Mouse (Mus musculus): ENCODE data around the gene 2210010C04Rik. TPM values are rescaled to one million over a fixed set of nuclear protein-coding genes. Genes with fewer than 3 reads are reported as not detected.
"Not testable (repeated sequence)": the region's sequence is repeated elsewhere in the genome, so short reads cannot be mapped to it uniquely, and the experiment has no call there.

2210010C04Rik gene
- polyA plus RNA-seq, 1 experiment from 2014 or later = not detected

DNA sequence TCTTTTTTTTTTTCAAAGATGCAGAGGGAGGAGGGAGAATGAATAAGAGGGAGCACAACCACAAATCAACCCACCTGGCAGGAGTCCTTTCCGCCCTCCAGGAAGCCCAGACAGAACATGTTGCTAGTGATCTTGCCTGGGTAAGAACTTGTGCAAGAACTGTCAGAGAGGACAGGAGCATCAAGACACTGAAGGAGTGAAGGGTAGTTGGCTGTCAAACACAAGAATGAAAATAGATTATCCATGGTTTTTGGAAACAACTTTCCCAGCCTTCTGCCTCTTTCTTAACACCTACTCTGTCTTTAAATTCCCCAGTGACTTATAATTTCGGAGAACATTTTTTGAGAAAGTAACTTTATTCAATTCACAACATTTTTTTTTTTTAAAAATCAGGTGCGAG lies 3.1 kb downstream of the 2210010C04Rik start:
- no peaks in the 10 kb centered on the region for H3K36me3 ChIP-seq (ENCODE audit: control insufficient read depth, insufficient read depth, low read length)
- ATAC-seq (ENCODE audit: low read depth) = no peak
- no peak overlapping the region for H3K27ac ChIP-seq (ENCODE audit: low read depth, low read length)
- no peak overlapping the region for H3K4me3 ChIP-seq (ENCODE audit: low read depth, low read length)
- H3K27me3 ChIP-seq (ENCODE audit: control insufficient read depth, insufficient read depth, low read length) = no peaks in the 10 kb centered on the region
- H3K4me1 ChIP-seq (ENCODE audit: control insufficient read depth, insufficient read depth, low read length) = no peaks in the 10 kb centered on the region
- H3K9me3 ChIP-seq (ENCODE audit: control insufficient read depth, low read length) = no peaks in the 10 kb centered on the region
- no peak overlapping the region for H3K9ac ChIP-seq (replicated peaks; ENCODE audit: low read depth, low read length)
- 85% methylated on average over 3 of the region's 3 CpGs for WGBS
- no peak overlapping the region for H3K4me2 ChIP-seq (ENCODE audit: low read depth, low read length)

DNA sequence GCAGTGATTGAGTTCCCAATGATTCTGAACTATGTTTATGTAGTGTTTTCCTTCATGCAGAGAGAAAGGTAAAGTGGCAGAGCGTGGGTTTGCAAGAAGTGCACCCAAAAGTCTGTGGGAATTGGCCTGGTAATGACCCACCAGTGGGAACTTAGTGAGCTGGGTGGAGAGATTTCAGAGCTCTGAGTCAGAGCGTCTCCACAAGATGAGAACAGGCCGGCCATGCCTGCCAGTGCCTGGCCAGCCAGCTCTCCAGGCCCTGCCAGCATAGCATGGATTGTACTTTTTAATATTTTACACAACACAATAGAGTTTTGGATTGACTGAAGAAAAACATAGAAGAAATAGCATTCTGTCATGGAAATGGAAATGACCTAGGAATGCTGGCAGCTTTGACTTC lies 4.5 kb downstream of the 2210010C04Rik start:
- Histone ChIP-seq H3K4me2 (ENCODE audit: low read depth, low read length) (no peak overlapping the region), H3K27ac (ENCODE audit: low read depth, low read length) (no peak overlapping the region), H3K27me3 (ENCODE audit: control insufficient read depth, insufficient read depth, low read length) (no peaks in the 10 kb centered on the region), H3K36me3 (ENCODE audit: control insufficient read depth, insufficient read depth, low read length) (no peaks in the 10 kb centered on the region), H3K4me3 (ENCODE audit: low read depth, low read length) (no peak overlapping the region), H3K4me1 (ENCODE audit: control insufficient read depth, insufficient read depth, low read length) (no peaks in the 10 kb centered on the region), H3K9me3 (ENCODE audit: control insufficient read depth, low read length) (no peaks in the 10 kb centered on the region), H3K9ac (replicated peaks; ENCODE audit: low read depth, low read length) (no peak overlapping the region)
- WGBS = 95% methylated on average over 3 of the region's 3 CpGs
- ATAC-seq (ENCODE audit: low read depth) = no peak

DNA sequence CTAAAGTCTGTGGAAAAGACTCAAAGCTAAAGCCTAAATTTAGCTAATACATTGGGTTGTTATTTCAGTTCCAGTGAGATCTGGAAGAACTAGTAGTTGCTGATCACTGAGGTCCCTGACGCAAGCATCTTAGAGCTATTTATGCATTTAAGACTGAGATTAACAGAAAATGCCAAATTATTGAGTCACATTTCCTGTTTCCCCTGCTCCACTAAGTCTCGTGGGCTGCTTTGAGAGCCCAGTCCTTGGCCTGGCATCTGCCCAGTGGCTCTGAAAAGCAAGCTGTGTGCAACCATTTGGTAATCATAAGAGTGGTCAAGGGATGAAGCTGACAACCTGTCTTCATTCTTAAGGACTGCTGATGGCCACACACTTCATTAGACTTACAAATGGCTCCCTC lies 8.3 kb downstream of the 2210010C04Rik start:
- Histone ChIP-seq H3K9ac (replicated peaks; ENCODE audit: low read depth, low read length) (no peak overlapping the region), H3K4me1 (ENCODE audit: control insufficient read depth, insufficient read depth, low read length) (no peaks in the 10 kb centered on the region), H3K4me2 (ENCODE audit: low read depth, low read length) (no peak overlapping the region), H3K36me3 (ENCODE audit: control insufficient read depth, insufficient read depth, low read length) (no peaks in the 10 kb centered on the region), H3K27me3 (ENCODE audit: control insufficient read depth, insufficient read depth, low read length) (no peaks in the 10 kb centered on the region), H3K9me3 (ENCODE audit: control insufficient read depth, low read length) (no peaks in the 10 kb centered on the region), H3K4me3 (ENCODE audit: low read depth, low read length) (no peak overlapping the region), H3K27ac (ENCODE audit: low read depth, low read length) (no peak overlapping the region)
- ATAC-seq (ENCODE audit: low read depth) = no peak
- whole genome bisulfite sequencing = 46% methylated on average over 2 of the region's 2 CpGs

DNA sequence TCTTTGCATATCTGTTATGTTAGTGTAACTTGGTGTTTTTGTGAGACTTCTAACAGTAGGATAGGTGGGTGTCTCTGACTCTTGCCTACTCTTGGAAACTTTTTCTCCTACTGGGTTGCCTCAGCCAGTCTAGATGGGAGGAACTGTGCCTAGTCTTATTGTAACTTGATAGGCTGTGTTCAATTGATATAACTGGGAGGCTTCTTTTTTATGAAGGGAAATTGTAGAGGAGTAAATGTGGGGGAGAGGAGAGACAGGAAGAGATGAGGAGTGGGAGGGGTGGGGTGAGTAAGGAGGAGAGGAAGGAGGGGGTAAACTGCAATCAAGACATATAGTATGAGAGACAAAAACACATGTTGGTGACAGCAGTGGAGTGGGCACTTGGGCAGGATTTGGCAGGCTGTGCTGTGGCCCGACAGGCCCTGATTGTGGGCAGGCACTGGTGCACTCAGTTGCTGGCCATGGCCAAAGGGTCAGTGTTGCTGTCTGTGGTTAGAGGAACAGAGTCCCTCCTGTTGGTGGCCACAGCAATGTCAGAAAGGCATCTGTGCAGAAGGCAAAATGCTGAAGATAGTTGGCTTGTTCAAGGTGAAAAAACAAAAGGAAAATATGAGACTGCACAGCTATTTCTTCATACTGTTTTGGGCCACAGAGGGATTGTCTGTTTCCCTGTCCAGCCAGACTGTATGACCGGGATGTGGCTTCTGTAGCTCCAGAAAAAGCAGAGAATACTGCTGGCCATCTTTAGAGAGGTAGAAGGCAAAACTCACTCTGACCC lies 9.2 kb downstream of the 2210010C04Rik start:
- no peak for ATAC-seq (ENCODE audit: low read depth)
- no peak overlapping the region for H3K4me2 ChIP-seq (ENCODE audit: low read depth, low read length)
- WGBS = 68% methylated on average over 2 of the region's 2 CpGs
- no peaks in the 10 kb centered on the region for H3K4me1 ChIP-seq (ENCODE audit: control insufficient read depth, insufficient read depth, low read length)
- H3K27ac ChIP-seq (ENCODE audit: low read depth, low read length) = no peak overlapping the region
- H3K9ac ChIP-seq (replicated peaks; ENCODE audit: low read depth, low read length) = no peak overlapping the region
- no peak overlapping the region for H3K4me3 ChIP-seq (ENCODE audit: low read depth, low read length)
- no peaks in the 10 kb centered on the region for H3K9me3 ChIP-seq (ENCODE audit: control insufficient read depth, low read length)
- H3K36me3 ChIP-seq (ENCODE audit: control insufficient read depth, insufficient read depth, low read length) = no peaks in the 10 kb centered on the region
- no peaks in the 10 kb centered on the region for H3K27me3 ChIP-seq (ENCODE audit: control insufficient read depth, insufficient read depth, low read length)

DNA sequence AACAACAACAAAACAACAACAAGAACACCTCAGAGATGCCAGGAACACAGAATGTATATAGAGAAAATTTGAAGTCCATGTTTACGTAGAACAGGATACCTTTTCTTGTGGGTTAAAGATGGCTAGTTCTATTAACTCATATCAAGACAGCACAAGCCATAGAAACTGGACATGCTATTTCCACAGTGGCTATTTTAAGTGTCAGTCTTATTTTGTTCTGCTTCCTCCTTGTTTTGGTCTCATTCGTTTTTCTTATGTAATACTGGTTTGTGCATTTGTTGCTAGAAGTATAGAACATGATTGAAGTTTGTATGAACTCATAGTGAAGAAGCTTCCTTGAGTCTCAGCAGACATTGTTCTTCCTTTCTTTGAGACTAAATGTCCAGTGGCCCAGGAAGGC lies 16.2 kb downstream of the 2210010C04Rik start:
- no peak for ATAC-seq (ENCODE audit: low read depth)
- Histone ChIP-seq H3K9me3 (ENCODE audit: control insufficient read depth, low read length) (no peaks in the 10 kb centered on the region), H3K4me1 (ENCODE audit: control insufficient read depth, insufficient read depth, low read length) (no peaks in the 10 kb centered on the region), H3K4me2 (ENCODE audit: low read depth, low read length) (no peak overlapping the region), H3K27ac (ENCODE audit: low read depth, low read length) (no peak overlapping the region), H3K4me3 (ENCODE audit: low read depth, low read length) (no peak overlapping the region), H3K9ac (replicated peaks; ENCODE audit: low read depth, low read length) (no peak overlapping the region), H3K36me3 (ENCODE audit: control insufficient read depth, insufficient read depth, low read length) (no peaks in the 10 kb centered on the region), H3K27me3 (ENCODE audit: control insufficient read depth, insufficient read depth, low read length) (no peaks in the 10 kb centered on the region)
- WGBS = 90% methylated on average over 2 of the region's 2 CpGs

DNA sequence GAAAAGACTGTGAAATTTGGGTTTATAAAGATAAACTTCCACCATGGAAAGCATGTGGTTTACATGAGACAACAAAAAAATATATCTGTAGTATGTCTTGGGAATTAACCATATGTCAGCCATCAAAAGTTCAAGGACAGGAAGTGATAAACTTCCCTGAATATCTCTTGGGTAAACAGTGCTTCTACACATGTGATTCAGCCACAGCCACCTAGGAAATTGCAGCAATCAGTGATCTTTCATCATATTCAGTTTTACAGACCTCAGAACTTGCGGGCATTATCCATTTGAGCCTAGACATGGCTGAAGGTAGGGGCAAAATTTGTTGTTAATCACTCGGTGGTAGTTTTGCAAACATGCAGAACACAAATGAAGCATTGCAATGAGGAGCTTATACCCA lies 16.7 kb downstream of the 2210010C04Rik start:
- no peak overlapping the region for H3K27ac ChIP-seq (ENCODE audit: low read depth, low read length)
- H3K36me3 ChIP-seq (ENCODE audit: control insufficient read depth, insufficient read depth, low read length) = no peaks in the 10 kb centered on the region
- H3K4me2 ChIP-seq (ENCODE audit: low read depth, low read length) = no peak overlapping the region
- 86% methylated on average over 2 of the region's 2 CpGs for WGBS
- no peaks in the 10 kb centered on the region for H3K9me3 ChIP-seq (ENCODE audit: control insufficient read depth, low read length)
- H3K4me1 ChIP-seq (ENCODE audit: control insufficient read depth, insufficient read depth, low read length) = no peaks in the 10 kb centered on the region
- H3K9ac ChIP-seq (replicated peaks; ENCODE audit: low read depth, low read length) = no peak overlapping the region
- no peaks in the 10 kb centered on the region for H3K27me3 ChIP-seq (ENCODE audit: control insufficient read depth, insufficient read depth, low read length)
- H3K4me3 ChIP-seq (ENCODE audit: low read depth, low read length) = no peak overlapping the region
- no peak for ATAC-seq (ENCODE audit: low read depth)

DNA sequence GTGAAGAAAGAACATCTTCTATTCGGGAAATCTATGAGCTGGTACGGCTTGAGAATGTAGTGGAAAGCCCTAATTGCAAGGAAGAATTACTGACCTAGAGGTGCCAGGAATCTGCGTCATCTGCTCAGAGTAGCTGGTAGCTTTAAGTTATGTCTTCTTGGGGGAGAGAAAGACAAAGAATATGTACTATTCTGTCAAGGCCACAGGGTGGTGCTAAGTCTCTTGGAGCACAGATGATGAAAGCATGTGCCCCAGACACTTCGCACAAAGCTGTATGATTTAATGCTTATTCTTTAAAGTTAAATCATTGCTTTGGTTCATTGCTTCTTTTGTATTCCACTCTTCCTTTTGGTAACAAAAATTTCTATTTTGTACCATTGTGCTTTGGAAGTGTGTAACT lies 20.2 kb downstream of the 2210010C04Rik start:
- H3K9me3 ChIP-seq (ENCODE audit: control insufficient read depth, low read length) = no peaks in the 10 kb centered on the region
- no peaks in the 10 kb centered on the region for H3K27me3 ChIP-seq (ENCODE audit: control insufficient read depth, insufficient read depth, low read length)
- H3K36me3 ChIP-seq (ENCODE audit: control insufficient read depth, insufficient read depth, low read length) = no peaks in the 10 kb centered on the region
- no peak overlapping the region for H3K27ac ChIP-seq (ENCODE audit: low read depth, low read length)
- no peak overlapping the region for H3K4me3 ChIP-seq (ENCODE audit: low read depth, low read length)
- H3K4me1 ChIP-seq (ENCODE audit: control insufficient read depth, insufficient read depth, low read length) = no peaks in the 10 kb centered on the region
- ATAC-seq (ENCODE audit: low read depth) = peak; percentile 66
- H3K9ac ChIP-seq (replicated peaks; ENCODE audit: low read depth, low read length) = no peak overlapping the region
- 37% methylated on average over 4 of the region's 4 CpGs for WGBS
- no peak overlapping the region for H3K4me2 ChIP-seq (ENCODE audit: low read depth, low read length)

DNA sequence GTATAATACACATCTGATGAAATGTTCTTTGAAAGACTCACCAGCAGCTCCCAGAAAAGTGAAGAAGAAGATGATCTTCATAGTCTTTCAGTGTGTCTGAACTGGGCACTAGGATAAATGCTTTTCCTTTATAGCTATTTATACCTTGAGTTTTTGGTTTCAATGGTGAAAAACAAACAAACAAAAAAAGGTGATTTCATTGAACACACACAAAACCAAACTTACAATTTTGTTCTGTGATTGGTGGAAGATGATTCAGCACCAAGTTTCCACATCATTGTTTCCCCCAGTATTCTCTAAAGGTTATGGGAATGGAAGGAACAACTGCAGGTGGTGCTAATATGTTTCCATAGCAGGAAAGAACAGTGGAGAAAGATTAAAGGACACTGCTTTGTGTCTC lies 35.9 kb downstream of the 2210010C04Rik start, which contains the start of gene Gm2663:
TSS of gene Gm2663 (minus strand) at position 101 of the 400 bp plus-strand sequence.
- H3K9ac ChIP-seq (replicated peaks; ENCODE audit: low read depth, low read length); H3K4me2 ChIP-seq (ENCODE audit: low read depth, low read length); H3K9me3 ChIP-seq (ENCODE audit: control insufficient read depth, low read length); ATAC-seq (ENCODE audit: low read depth); H3K27ac ChIP-seq (ENCODE audit: low read depth, low read length); H3K4me1 ChIP-seq (ENCODE audit: control insufficient read depth, insufficient read depth, low read length); H3K4me3 ChIP-seq (ENCODE audit: low read depth, low read length); H3K36me3 ChIP-seq (ENCODE audit: control insufficient read depth, insufficient read depth, low read length); H3K27me3 ChIP-seq (ENCODE audit: control insufficient read depth, insufficient read depth, low read length): not testable (repeated sequence)

Measured in neural tube, embryonic 14.5 days (tissue).